Comparison of ENCODE assay signal across 8 mouse cellular contexts in genomic region chr15:84720291-84721204, GRCm38 (mm10). TPM values are rescaled to one million over a fixed set of nuclear protein-coding genes. Genes with fewer than 3 reads are reported as not detected.
DNase-seq lines count a peak whose midpoint lies in the region; ATAC-seq and TF ChIP-seq lines count a peak whose summit lies in the region.

No protein-coding gene starts in this region.

- H3K9me3 ChIP-seq in megakaryocyte, embryonic 14.5 days = no peaks in the 10 kb centered on the region
- no peaks in the 10 kb centered on the region for H3K9me3 ChIP-seq in embryonic facial prominence, embryonic 14.5 days (ENCODE audit: control insufficient read depth, low read length)
- H3K9me3 ChIP-seq in hindbrain, postnatal 0 days (ENCODE audit: low read length) = no peaks in the 10 kb centered on the region
- no peaks in the 10 kb centered on the region for H3K9me3 ChIP-seq in lung, embryonic 16.5 days (ENCODE audit: control insufficient read depth, low read length)

- 5% methylated on average over 33 of the region's 33 CpGs for WGBS in embryonic facial prominence, embryonic 14.5 days
- 10% methylated on average over 33 of the region's 33 CpGs for WGBS in hindbrain, postnatal 0 days
- WGBS in lung, embryonic 16.5 days = 4% methylated on average over 33 of the region's 33 CpGs

- 0 out of 2 replicates have a peak overlapping the region, but pooled peaks have one; percentile 28 for H3K27ac ChIP-seq in embryonic facial prominence, embryonic 14.5 days (replicated peaks; ENCODE audit: low read depth, low read length)
- H3K27ac ChIP-seq in hindbrain, postnatal 0 days = no peak overlapping the region
- peak overlapping the region; percentile 89 for H3K27ac ChIP-seq in lung, embryonic 16.5 days (ENCODE audit: low read length)

- peaks cover 17% of the 10 kb centered on the region for H3K4me1 ChIP-seq in megakaryocyte, embryonic 14.5 days
- H3K4me1 ChIP-seq in embryonic facial prominence, embryonic 14.5 days (ENCODE audit: control insufficient read depth, insufficient read depth, low read length) = peaks cover 17% of the 10 kb centered on the region
- peaks cover 9% of the 10 kb centered on the region; the same call in 1 of the 2 replicates for H3K4me1 ChIP-seq in hindbrain, postnatal 0 days (ENCODE audit: insufficient read depth, low read length)
- peaks cover 14% of the 10 kb centered on the region for H3K4me1 ChIP-seq in lung, embryonic 16.5 days (replicated peaks; ENCODE audit: control insufficient read depth, insufficient read depth, low read length)

- H3K36me3 ChIP-seq in megakaryocyte, embryonic 14.5 days (replicated peaks; ENCODE audit: low read length) = no peaks in the 10 kb centered on the region
- no peaks in the 10 kb centered on the region for H3K36me3 ChIP-seq in embryonic facial prominence, embryonic 14.5 days (ENCODE audit: control insufficient read depth, insufficient read depth, low read length)
- H3K36me3 ChIP-seq in hindbrain, postnatal 0 days (ENCODE audit: insufficient read depth, low read length) = no peaks in the 10 kb centered on the region
- no peaks in the 10 kb centered on the region for H3K36me3 ChIP-seq in lung, embryonic 16.5 days (ENCODE audit: control insufficient read depth, insufficient read depth, low read length)

- H3K4me3 ChIP-seq in megakaryocyte, embryonic 14.5 days (replicated peaks) = peak overlapping the region; percentile 76
- H3K4me3 ChIP-seq in embryonic facial prominence, embryonic 14.5 days (ENCODE audit: low read depth, low read length) = peak overlapping the region; percentile 42
- H3K4me3 ChIP-seq in hindbrain, postnatal 0 days (ENCODE audit: low read length) = 0 out of 2 replicates have a peak overlapping the region, but pooled peaks have one; percentile 14
- peak overlapping the region; percentile 56 for H3K4me3 ChIP-seq in lung, embryonic 16.5 days (ENCODE audit: low read length)

- no peak for ATAC-seq in megakaryocyte, adult 5-6 weeks (ENCODE audit: poor library complexity, severe bottlenecking)
- peak; percentile 59; the same call in 1 of the 2 replicates for ATAC-seq in embryonic facial prominence, embryonic 14.5 days (ENCODE audit: low read depth)
- ATAC-seq in hindbrain, postnatal 0 days = no peak
- peak; percentile 69 for ATAC-seq in lung, embryonic 16.5 days (ENCODE audit: low read depth)
- ATAC-seq in monocyte, adult 5-6 weeks (replicated peaks; ENCODE audit: insufficient number of reproducible peaks, low FRiP score, low TSS enrichment, poor library complexity, severe bottlenecking) = no peak

- peak overlapping the region; percentile 53 for H3K9ac ChIP-seq in embryonic facial prominence, embryonic 14.5 days (ENCODE audit: low read depth, low read length)
- H3K9ac ChIP-seq in hindbrain, postnatal 0 days (replicated peaks; ENCODE audit: low read length) = no peak overlapping the region
- H3K9ac ChIP-seq in lung, embryonic 16.5 days (ENCODE audit: low read length) = peak overlapping the region; percentile 65

- peaks cover 57% of the 10 kb centered on the region for H3K27me3 ChIP-seq in megakaryocyte, embryonic 14.5 days (replicated peaks)
- H3K27me3 ChIP-seq in embryonic facial prominence, embryonic 14.5 days (replicated peaks; ENCODE audit: control insufficient read depth, insufficient read depth, low read length) = peaks cover 11% of the 10 kb centered on the region; the same call in 1 of the 2 replicates
- H3K27me3 ChIP-seq in hindbrain, postnatal 0 days (ENCODE audit: insufficient read depth, low read length) = 0 out of 2 replicates have a peak, but pooled peaks cover 3% of the 10 kb centered on the region
- no peaks in the 10 kb centered on the region for H3K27me3 ChIP-seq in lung, embryonic 16.5 days (ENCODE audit: control insufficient read depth, insufficient read depth, low read depth, low read length)

- DNase-seq in embryonic facial prominence, embryonic 14.5 days (ENCODE audit: low spot score) = peak; percentile 70
- DNase-seq in hindbrain, postnatal 0 days (ENCODE audit: low spot score) = no peak
- DNase-seq in natural killer cell, adult 2 months (ENCODE audit: low spot score in 2 of 2) = no peak
- DNase-seq in left cerebral cortex, adult 18-20 months (ENCODE audit: low spot score in 2 of 2) = no peak

- TF ChIP-seq CTCF in hindbrain, postnatal 0 days (IDR thresholded peaks at IDR 0.05; ENCODE audit: low read depth) = no peak

- peak overlapping the region; percentile 81 for H3K4me2 ChIP-seq in embryonic facial prominence, embryonic 14.5 days (ENCODE audit: low read depth, low read length)
- peak overlapping the region; percentile 48 for H3K4me2 ChIP-seq in hindbrain, postnatal 0 days (ENCODE audit: low read depth, low read length)
- peak overlapping the region; percentile 79 for H3K4me2 ChIP-seq in lung, embryonic 16.5 days (ENCODE audit: low read depth, low read length)

RNA-seq across cellular contexts. Expression of gene Arhgap8, which starts 0.7 kb away (rescaled TPM):
- polyA plus RNA-seq in megakaryocyte, embryonic 14.5 days (2012; ENCODE audit: insufficient read depth, low replicate concordance) = 0.91 TPM in 1 of 2 replicates, not detected in the other
- total RNA-seq in megakaryocyte, adult 5-6 weeks (2015) = not detected in 2 replicates
- not detected in 2 replicates for total RNA-seq in megakaryocyte, adult 5-6 weeks (2017)
- polyA plus RNA-seq in embryonic facial prominence, embryonic 14.5 days (2014; fragmentation: Nextera tagmentation; extraction: Ambion mirVana) = 3.1 and 4.6 TPM in 2 replicates
- 0.26 and 1.0 TPM in 2 replicates for total RNA-seq in hindbrain, postnatal 0 days (2014; rRNA removed)
- 0.72 and 0.80 TPM in 2 replicates for polyA plus RNA-seq in hindbrain, postnatal 0 days (2015; fragmentation: Nextera tagmentation; extraction: Ambion mirVana)
- 26.4 and 27.6 TPM in 2 replicates for polyA plus RNA-seq in lung, embryonic 16.5 days (2015; fragmentation: Nextera tagmentation; extraction: Ambion mirVana)
- total RNA-seq in monocyte, adult 5-6 weeks (2017) = not detected in 3 replicates
- under 1 TPM; 0.28 TPM for total RNA-seq in left cerebral cortex, adult 18-20 months (2021)

RNA-seq across cellular contexts. Expression of gene Prr5, which starts 51.1 kb away (rescaled TPM):
- 6.3 and 8.8 TPM in 2 replicates for polyA plus RNA-seq in megakaryocyte, embryonic 14.5 days (2012; ENCODE audit: insufficient read depth, low replicate concordance)
- total RNA-seq in megakaryocyte, adult 5-6 weeks (2015) = 5.6 and 6.4 TPM in 2 replicates
- 4.4 and 5.4 TPM in 2 replicates for total RNA-seq in megakaryocyte, adult 5-6 weeks (2017)
- 26.4 and 31.8 TPM in 2 replicates for polyA plus RNA-seq in embryonic facial prominence, embryonic 14.5 days (2014; fragmentation: Nextera tagmentation; extraction: Ambion mirVana)
- 25.5 and 34.2 TPM in 2 replicates for total RNA-seq in hindbrain, postnatal 0 days (2014; rRNA removed)
- polyA plus RNA-seq in hindbrain, postnatal 0 days (2015; fragmentation: Nextera tagmentation; extraction: Ambion mirVana) = 33.2 and 36.6 TPM in 2 replicates
- 18.1 and 18.3 TPM in 2 replicates for polyA plus RNA-seq in lung, embryonic 16.5 days (2015; fragmentation: Nextera tagmentation; extraction: Ambion mirVana)
- 2.6 to 9.9 TPM (median 3.7 TPM) in 3 replicates for total RNA-seq in monocyte, adult 5-6 weeks (2017)
- 10 to 100 TPM in 1 of 2 experiments, 1 to 10 TPM in 1; 9.2 to 10.8 TPM for total RNA-seq in left cerebral cortex, adult 18-20 months (2021)

Comparison
In these comparisons a context has a peak if more than half of its experiments do, and no peak if none do; other contexts are left out.
1. H3K4me3 ChIP-seq: peak in every context shown above with its lines; median percentile 76 in megakaryocyte, embryonic 14.5 days; 56 in lung, embryonic 16.5 days; 42 in embryonic facial prominence, embryonic 14.5 days; 14 in hindbrain, postnatal 0 days.
2. ATAC-seq: peak in embryonic facial prominence, embryonic 14.5 days (single experiment) and lung, embryonic 16.5 days (single experiment); none in megakaryocyte, adult 5-6 weeks (single experiment), hindbrain, postnatal 0 days (single experiment) and monocyte, adult 5-6 weeks (single experiment).
3. Peak in every context shown above with its lines, with median percentiles within 50 percentile points of each other: H3K4me2 ChIP-seq.